Comparison of ENCODE assay signal across 8 mouse cellular contexts in the genomic region with DNA sequence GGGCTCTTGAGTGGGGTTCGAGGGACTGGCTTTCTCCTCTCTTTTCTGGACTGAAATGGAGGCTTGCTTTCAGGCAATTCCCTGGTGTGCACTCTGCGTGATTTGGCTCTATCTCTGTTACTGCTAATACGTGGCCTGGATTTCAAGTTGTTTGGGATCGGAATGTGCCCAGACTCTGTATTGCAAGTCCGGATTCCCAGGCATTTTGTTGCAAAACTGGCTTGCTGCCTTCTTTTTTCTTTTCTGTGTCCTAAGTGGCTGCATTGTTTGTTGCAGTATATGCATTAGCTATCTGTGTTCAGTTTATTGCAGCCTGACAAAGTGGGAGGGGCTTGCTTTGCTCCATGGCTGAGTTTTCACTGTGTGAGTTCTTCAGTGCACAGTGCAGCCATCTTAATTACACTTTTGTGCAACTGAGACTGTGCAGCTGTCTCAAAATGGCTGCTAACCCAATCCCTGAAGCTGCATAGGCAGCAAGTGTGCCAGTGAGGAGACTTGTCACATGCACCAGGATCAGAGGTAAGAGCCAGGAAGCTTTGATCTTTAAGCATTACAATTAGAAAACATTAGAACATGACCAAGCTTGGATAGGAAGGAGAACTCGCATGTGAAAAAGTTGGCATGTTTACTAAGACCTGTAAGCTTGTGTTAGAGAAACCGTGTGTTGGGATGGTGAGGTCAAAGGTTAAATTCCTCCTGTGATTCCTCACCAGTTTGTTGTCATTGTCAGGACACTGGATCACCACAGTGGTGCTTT. TPM values are rescaled to one million over a fixed set of nuclear protein-coding genes. Genes with fewer than 3 reads are reported as not detected.
DNase-seq lines count a peak whose midpoint lies in the region; ATAC-seq and TF ChIP-seq lines count a peak whose summit lies in the region.

No protein-coding gene starts in this region.

- peaks cover 20% of the 10 kb centered on the region for H3K4me1 ChIP-seq in thymus, adult 2 months (replicated peaks; ENCODE audit: control insufficient read depth, insufficient read depth, low read length)
- peaks cover 29% of the 10 kb centered on the region for H3K4me1 ChIP-seq in hindbrain, embryonic 15.5 days (replicated peaks)

- intact Hi-C loops in gastrocnemius, adult 2 months (cut with DNase I) = loop anchor here (1.0 kb wide), 1 partner anchor 64 kb away; no protein-coding TSS in a partner anchor

- no peak for TF ChIP-seq CTCF in thymus, adult 2 months (IDR thresholded peaks at IDR 0.05; ENCODE audit: borderline replicate concordance, control insufficient read depth, extremely low read depth, insufficient read depth, low read length, poor library complexity)
- no peak for TF ChIP-seq CTCF in gastrocnemius, adult 2 months (IDR thresholded peaks at IDR 0.05)

- peaks cover 3% of the 10 kb centered on the region; the same call in 1 of the 2 replicates for H3K36me3 ChIP-seq in thymus, adult 2 months (ENCODE audit: control insufficient read depth, insufficient read depth, low read length)
- H3K36me3 ChIP-seq in hindbrain, embryonic 15.5 days = no peaks in the 10 kb centered on the region

- DNase-seq in thymus, adult 2 months = peak; percentile 40
- DNase-seq in thymus, adult 18-20 months = no peak
- DNase-seq in embryo, embryonic 10 days (ENCODE audit: low spot score) = peak; percentile 92
- DNase-seq in gastrocnemius, adult 2 months = peak; percentile 77
- DNase-seq in left cerebral cortex, adult 11 months (ENCODE audit: low spot score) = peak; percentile 68
- peak; percentile 89 for DNase-seq in lung, postnatal 25 days (ENCODE audit: low spot score)
- DNase-seq in retina, postnatal 7 days (ENCODE audit: low read depth, low spot score) = peak; percentile 64

- H3K27me3 ChIP-seq in thymus, adult 2 months (ENCODE audit: control insufficient read depth, insufficient read depth, low read length) = no peaks in the 10 kb centered on the region
- no peaks in the 10 kb centered on the region for H3K27me3 ChIP-seq in hindbrain, embryonic 15.5 days

- H3K9me3 ChIP-seq in hindbrain, embryonic 15.5 days = no peaks in the 10 kb centered on the region

- H3K27ac ChIP-seq in thymus, adult 2 months (ENCODE audit: control insufficient read depth, insufficient read depth, low read length) = peak overlapping the region; percentile 20; the same call in 1 of the 2 replicates
- H3K27ac ChIP-seq in gastrocnemius, adult 2 months = peak overlapping the region; percentile 73
- H3K27ac ChIP-seq in hindbrain, embryonic 15.5 days (replicated peaks) = peak overlapping the region; percentile 88

- TF ChIP-seq POLR2A in thymus, adult 2 months (IDR thresholded peaks at IDR 0.05; ENCODE audit: control insufficient read depth, extremely low read depth, insufficient read depth, low read length, poor library complexity) = no peak

- H3K4me3 ChIP-seq in thymus, adult 2 months (ENCODE audit: control insufficient read depth, insufficient read depth, low read length) = no peak overlapping the region
- H3K4me3 ChIP-seq in gastrocnemius, adult 2 months = peak overlapping the region; percentile 59
- H3K4me3 ChIP-seq in hindbrain, embryonic 15.5 days = peak overlapping the region; percentile 19

- H3K9ac ChIP-seq in hindbrain, embryonic 15.5 days = 0 out of 2 replicates have a peak overlapping the region, but pooled peaks have one; percentile 27

- peak; percentile 93 for ATAC-seq in hindbrain, embryonic 15.5 days (ENCODE audit: low FRiP score, low read depth)

- peak overlapping the region; percentile 46 for H3K4me2 ChIP-seq in hindbrain, embryonic 15.5 days

- 68% methylated on average over 7 of the region's 7 CpGs for WGBS in thymus, adult 2 months
- 8% methylated on average over 7 of the region's 7 CpGs for WGBS in hindbrain, embryonic 15.5 days

RNA-seq across cellular contexts. Expression of a gene that starts 26.7 kb away (rescaled TPM):
- polyA plus RNA-seq in thymus, adult 2 months (2012; rRNA removed) = 65.1 and 79.5 TPM in 2 replicates
- total RNA-seq in gastrocnemius, adult 2 months (2021) = 10 to 100 TPM; 43.4 to 46.9 TPM
- 36.1 and 43.7 TPM in 2 replicates for polyA plus RNA-seq in hindbrain, embryonic 15.5 days (2015; fragmentation: Nextera tagmentation; extraction: Ambion mirVana)

Comparison
In these comparisons a context has a peak if more than half of its experiments do, and no peak if none do; other contexts are left out.
1. DNase-seq: peak in thymus, adult 2 months (single experiment), embryo, embryonic 10 days (single experiment), gastrocnemius, adult 2 months (single experiment), left cerebral cortex, adult 11 months (single experiment), lung, postnatal 25 days (single experiment) and retina, postnatal 7 days (single experiment); none in thymus, adult 18-20 months (0 of 2).
2. H3K27ac ChIP-seq: peak in every context shown above with its lines; median percentile 88 in hindbrain, embryonic 15.5 days; 73 in gastrocnemius, adult 2 months; 20 in thymus, adult 2 months.